Comparison of ENCODE assay signal across 8 mouse cellular contexts in the genomic region with DNA sequence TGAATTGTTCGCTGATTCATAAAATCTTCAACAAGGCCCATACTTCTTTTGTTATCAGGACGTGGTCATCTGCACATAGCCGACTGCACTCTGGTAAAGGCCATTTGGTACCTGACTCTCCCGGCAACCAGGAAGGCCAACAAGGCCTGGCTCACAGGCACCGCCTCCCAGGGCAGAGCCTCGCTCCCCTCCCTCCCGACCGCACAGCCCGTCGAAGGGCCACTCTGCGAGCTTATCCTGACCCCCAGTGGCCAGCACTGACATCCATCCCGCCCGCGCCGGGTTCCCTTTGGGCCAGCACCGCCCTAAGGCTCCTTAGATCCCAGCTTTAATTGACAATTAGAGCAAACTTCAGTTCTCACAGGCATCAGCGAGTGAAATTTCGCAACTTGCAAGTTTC.
DNase-seq lines count a peak whose midpoint lies in the region; ATAC-seq and TF ChIP-seq lines count a peak whose summit lies in the region.

No protein-coding gene starts in this region.

- no peak overlapping the region for H3K9ac ChIP-seq in hindbrain, embryonic 12.5 days

- H3K4me2 ChIP-seq in hindbrain, embryonic 12.5 days (replicated peaks) = peak overlapping the region; percentile 44

- peak; percentile 23; the same call in 1 of the 2 replicates for TF ChIP-seq CTCF in cerebellum, adult 2 months (IDR thresholded peaks at IDR 0.05; ENCODE audit: borderline replicate concordance, insufficient read depth, low read depth, low read length)

- peak; percentile 96 for ATAC-seq in frontal cortex, adult (ENCODE audit: low TSS enrichment)
- ATAC-seq in hindbrain, embryonic 12.5 days (ENCODE audit: low FRiP score) = peak; percentile 76
- ATAC-seq in megakaryocyte, adult 5-6 weeks (ENCODE audit: poor library complexity, severe bottlenecking) = peak; percentile 89

- H3K27me3 ChIP-seq in cerebellum, adult 2 months (ENCODE audit: control insufficient read depth, insufficient read depth, low read length) = no peaks in the 10 kb centered on the region
- H3K27me3 ChIP-seq in hindbrain, embryonic 12.5 days = 0 out of 2 replicates have a peak, but pooled peaks cover 7% of the 10 kb centered on the region

- H3K36me3 ChIP-seq in hindbrain, embryonic 12.5 days = no peaks in the 10 kb centered on the region

- no peak overlapping the region for H3K4me3 ChIP-seq in cerebellum, adult 2 months (replicated peaks; ENCODE audit: insufficient read depth, low read depth, low read length)
- peak overlapping the region; percentile 11 for H3K4me3 ChIP-seq in hindbrain, embryonic 12.5 days

- H3K4me1 ChIP-seq in cerebellum, adult 2 months (ENCODE audit: control insufficient read depth, insufficient read depth, low read length) = no peaks in the 10 kb centered on the region
- H3K4me1 ChIP-seq in hindbrain, embryonic 12.5 days = peaks cover 28% of the 10 kb centered on the region

- no peak for TF ChIP-seq POLR2A in cerebellum, adult 2 months (IDR thresholded peaks at IDR 0.05; ENCODE audit: borderline replicate concordance, insufficient read depth, low read length)

- WGBS in cerebellum, adult 2 months = 4% methylated on average over 18 of the region's 18 CpGs
- WGBS in hindbrain, embryonic 12.5 days = 3% methylated on average over 18 of the region's 18 CpGs

- peak; percentile 24 for DNase-seq in MN1 (ENCODE audit: low spot score)
- peak; percentile 17 to 22 for DNase-seq in cerebellum, adult 2 months
- peak; percentile 42 to 61 for DNase-seq in layer of hippocampus, postnatal 36 days
- DNase-seq in right cerebral cortex, adult 2 months (ENCODE audit: low spot score in 2 of 2) = peak; percentile 42 to 58
- DNase-seq in urinary bladder, postnatal 14 days (ENCODE audit: low spot score) = peak; percentile 87

- no peaks in the 10 kb centered on the region for H3K9me3 ChIP-seq in hindbrain, embryonic 12.5 days (replicated peaks)

- no peak overlapping the region for H3K27ac ChIP-seq in cerebellum, adult 2 months (ENCODE audit: insufficient read depth, low read length)
- H3K27ac ChIP-seq in hindbrain, embryonic 12.5 days = no peak overlapping the region

Comparison
In these comparisons a context has a peak if more than half of its experiments do, and no peak if none do; other contexts are left out.
1. DNase-seq: peak in every context shown above with its lines; median percentile 87 in urinary bladder, postnatal 14 days; 52 in layer of hippocampus, postnatal 36 days; 50 in right cerebral cortex, adult 2 months; 24 in MN1; 20 in cerebellum, adult 2 months.